Mouse (Mus musculus) midbrain, embryonic 15.5 days (tissue): ENCODE data around the gene Map3k5. TPM values are rescaled to one million over a fixed set of nuclear protein-coding genes. Genes with fewer than 3 reads are reported as not detected.

Experiments
- ATAC-seq: fragments of 200-750 bp; cut with Nextera tagmentation; replicated peaks from 2 replicates; pipeline ENCODE4 v1.8.0; 2017; ENCODE audit warnings: moderate TSS enrichment
- H3K27ac ChIP-seq: fragments of 300-500 bp; sonication (generic); 2 replicates; pipeline ENCODE4 v1.5.1; 2015; ENCODE audit warnings: mild to moderate bottlenecking, inconsistent platforms
- H3K27me3 ChIP-seq: fragments of 300-500 bp; sonication (generic); replicated peaks from 2 replicates; pipeline ENCODE4 v1.6.1; 2015; ENCODE audit warnings: inconsistent platforms
- H3K36me3 ChIP-seq: fragments of 300-500 bp; sonication (generic); replicated peaks from 2 replicates; pipeline ENCODE4 v1.6.1; 2015; ENCODE audit warnings: inconsistent platforms
- H3K4me1 ChIP-seq: fragments of 300-500 bp; sonication (generic); 2 replicates; pipeline ENCODE4 v1.6.1; 2015; ENCODE audit warnings: inconsistent platforms
- H3K4me2 ChIP-seq: fragments of 300-500 bp; sonication (generic); 2 replicates; pipeline ENCODE4 v1.6.1; 2015; ENCODE audit warnings: inconsistent platforms, mild to moderate bottlenecking, moderate library complexity
- H3K4me3 ChIP-seq: fragments of 300-500 bp; sonication (generic); 2 replicates; pipeline ENCODE4 v1.5.1; 2015; ENCODE audit warnings: mild to moderate bottlenecking, inconsistent platforms
- H3K9ac ChIP-seq: fragments of 300-500 bp; sonication (generic); 2 replicates; pipeline ENCODE4 v1.6.1; 2015; ENCODE audit warnings: mild to moderate bottlenecking, inconsistent platforms
- H3K9me3 ChIP-seq: fragments of 300-500 bp; sonication (generic); 2 replicates; pipeline ENCODE4 v1.6.1; 2016; ENCODE audit warnings: inconsistent platforms
- WGBS: fragments of 180-500 bp; shearing (Covaris S2); methylation state at CpG from one replicate; pipeline ENCODE4 v1.1.7; 2015; ENCODE audit warnings: mixed read lengths; 5-methylcytosine and 5-hydroxymethylcytosine counted together
- polyA plus RNA-seq: library from polyadenylated mRNA; unstranded; fragments of >200 nt; fragmentation: Nextera tagmentation; extraction: Ambion mirVana; gene quantifications from 2 replicates; pipeline ENCODE4 v1.2.1, GENCODE M21; 2015

Map3k5 gene
- polyA plus RNA-seq, 1 experiment from 2014 or later = 1.3 TPM

GRCm38 (mm10) chr10:20166797-20167196 lies 232.5 kb downstream of the Map3k5 start:
- ATAC-seq = no peak
- no peak overlapping the region for H3K27ac ChIP-seq
- no peaks in the 10 kb centered on the region for H3K27me3 ChIP-seq
- no peak overlapping the region for H3K4me2 ChIP-seq
- peaks cover 20% of the 10 kb centered on the region for H3K4me1 ChIP-seq
- H3K4me3 ChIP-seq = no peak overlapping the region
- WGBS = 84% methylated on average over 11 of the region's 11 CpGs
- H3K36me3 ChIP-seq = no peaks in the 10 kb centered on the region
- no peak overlapping the region for H3K9ac ChIP-seq
- H3K9me3 ChIP-seq = no peaks in the 10 kb centered on the region

DNA sequence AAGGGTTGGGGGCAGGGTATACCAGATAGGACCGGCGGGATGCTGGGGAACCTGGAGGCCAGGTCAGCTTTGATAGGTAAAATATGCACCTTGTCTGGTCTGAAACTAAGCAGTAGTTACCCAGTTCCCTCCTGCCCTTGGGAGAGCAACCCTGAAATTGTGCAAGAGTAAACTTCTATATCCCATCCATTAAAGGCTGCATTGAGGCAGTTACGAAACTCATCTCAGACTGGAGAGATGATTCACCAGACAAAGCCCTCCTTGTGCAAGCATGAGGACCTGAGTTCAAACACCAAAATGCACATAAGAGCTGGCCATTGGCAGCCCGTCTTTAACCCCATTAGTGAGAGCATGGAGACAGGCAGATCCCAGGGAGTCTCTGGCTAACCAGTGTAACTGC lies 233.2 kb downstream of the Map3k5 start:
- Histone ChIP-seq H3K9me3 (no peaks in the 10 kb centered on the region), H3K27ac (no peak overlapping the region), H3K4me1 (peaks cover 23% of the 10 kb centered on the region), H3K9ac (no peak overlapping the region), H3K4me2 (no peak overlapping the region), H3K4me3 (no peak overlapping the region), H3K27me3 (0 out of 2 replicates have a peak, but pooled peaks cover under 1% of the 10 kb centered on the region), H3K36me3 (no peaks in the 10 kb centered on the region)
- no peak for ATAC-seq
- 87% methylated on average over 4 of the region's 4 CpGs for WGBS

- Histone ChIP-seq H3K36me3 (no peaks in the 10 kb centered on the region), H3K9ac (no peak overlapping the region), H3K9me3 (no peaks in the 10 kb centered on the region), H3K27me3 (peaks cover 4% of the 10 kb centered on the region; the same call in 1 of the 2 replicates), H3K4me3 (no peak overlapping the region), H3K4me1 (peaks cover 23% of the 10 kb centered on the region), H3K4me2 (no peak overlapping the region), H3K27ac (no peak overlapping the region)
- 83% methylated on average over 3 of the region's 3 CpGs for WGBS
- no peak for ATAC-seq
Measured at GRCm38 (mm10) chr10:20169182-20169674, 235.0 kb downstream of the Map3k5 start.

GRCm38 (mm10) chr10:20169927-20170604 lies 235.8 kb downstream of the Map3k5 start:
- ATAC-seq = no peak
- 18% methylated on average over 19 of the region's 19 CpGs for WGBS
- Histone ChIP-seq H3K4me2 (peak overlapping the region; percentile 59), H3K4me1 (peaks cover 23% of the 10 kb centered on the region), H3K36me3 (no peaks in the 10 kb centered on the region), H3K9ac (no peak overlapping the region), H3K4me3 (peak overlapping the region; percentile 33), H3K9me3 (no peaks in the 10 kb centered on the region), H3K27me3 (peaks cover 4% of the 10 kb centered on the region; the same call in 1 of the 2 replicates), H3K27ac (peak overlapping the region; percentile 66)

GRCm38 (mm10) chr10:20170605-20171088 lies 236.4 kb downstream of the Map3k5 start:
- peak overlapping the region; percentile 33 for H3K4me3 ChIP-seq
- peaks cover 4% of the 10 kb centered on the region; the same call in 1 of the 2 replicates for H3K27me3 ChIP-seq
- no peaks in the 10 kb centered on the region for H3K9me3 ChIP-seq
- peak overlapping the region; percentile 59 for H3K4me2 ChIP-seq
- 12% methylated on average over 11 of the region's 11 CpGs for WGBS
- peak overlapping the region; percentile 27 for H3K9ac ChIP-seq
- H3K27ac ChIP-seq = peak overlapping the region; percentile 66
- no peaks in the 10 kb centered on the region for H3K36me3 ChIP-seq
- ATAC-seq = peak; percentile 96
- peaks cover 23% of the 10 kb centered on the region for H3K4me1 ChIP-seq

- 50% methylated on average over 12 of the region's 12 CpGs for WGBS
- no peaks in the 10 kb centered on the region for H3K36me3 ChIP-seq
- peaks cover 4% of the 10 kb centered on the region; the same call in 1 of the 2 replicates for H3K27me3 ChIP-seq
- H3K27ac ChIP-seq = peak overlapping the region; percentile 66
- no peaks in the 10 kb centered on the region for H3K9me3 ChIP-seq
- H3K9ac ChIP-seq = peak overlapping the region; percentile 27; the same call in 1 of the 2 replicates
- ATAC-seq = peak; percentile 53
- peaks cover 23% of the 10 kb centered on the region for H3K4me1 ChIP-seq
- H3K4me3 ChIP-seq = peak overlapping the region; percentile 33
- peak overlapping the region; percentile 59 for H3K4me2 ChIP-seq
Measured at GRCm38 (mm10) chr10:20171209-20171608, 236.9 kb downstream of the Map3k5 start.

- H3K9me3 ChIP-seq = no peaks in the 10 kb centered on the region
- H3K4me1 ChIP-seq = peaks cover 23% of the 10 kb centered on the region
- no peak overlapping the region for H3K9ac ChIP-seq
- H3K4me2 ChIP-seq = peak overlapping the region; percentile 59
- H3K36me3 ChIP-seq = no peaks in the 10 kb centered on the region
- 49% methylated on average over 4 of the region's 4 CpGs for WGBS
- H3K27ac ChIP-seq = no peak overlapping the region
- H3K27me3 ChIP-seq = peaks cover 4% of the 10 kb centered on the region; the same call in 1 of the 2 replicates
- H3K4me3 ChIP-seq = 0 out of 2 replicates have a peak overlapping the region, but pooled peaks have one; percentile 33
- no peak for ATAC-seq
Measured at GRCm38 (mm10) chr10:20171756-20172155, 237.5 kb downstream of the Map3k5 start.

DNA sequence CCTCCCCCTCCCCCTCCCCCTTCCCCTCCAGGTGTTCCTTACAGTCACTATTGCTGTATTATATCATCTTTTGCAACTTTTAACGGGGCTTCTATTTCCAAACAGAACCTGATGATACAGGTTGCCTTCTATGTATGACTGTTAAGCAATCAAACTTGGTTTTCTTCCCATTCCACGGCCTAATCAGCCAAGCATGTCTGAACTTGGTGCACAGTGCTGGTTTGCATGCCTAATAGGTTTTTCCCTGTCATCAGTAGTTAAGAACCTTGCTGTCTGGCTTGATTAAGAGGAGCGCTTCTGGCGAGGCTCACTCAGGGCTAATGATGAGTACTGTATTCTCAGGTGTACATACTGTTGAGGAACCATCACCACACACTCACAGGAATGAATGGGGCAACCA lies 239.5 kb downstream of the Map3k5 start:
- no peak overlapping the region for H3K4me2 ChIP-seq
- H3K27ac ChIP-seq = no peak overlapping the region
- H3K4me3 ChIP-seq = no peak overlapping the region
- peaks cover 4% of the 10 kb centered on the region; the same call in 1 of the 2 replicates for H3K27me3 ChIP-seq
- 82% methylated on average over 4 of the region's 4 CpGs for whole genome bisulfite sequencing
- no peaks in the 10 kb centered on the region for H3K9me3 ChIP-seq
- no peak overlapping the region for H3K9ac ChIP-seq
- ATAC-seq = no peak
- no peaks in the 10 kb centered on the region for H3K36me3 ChIP-seq
- peaks cover 23% of the 10 kb centered on the region for H3K4me1 ChIP-seq

DNA sequence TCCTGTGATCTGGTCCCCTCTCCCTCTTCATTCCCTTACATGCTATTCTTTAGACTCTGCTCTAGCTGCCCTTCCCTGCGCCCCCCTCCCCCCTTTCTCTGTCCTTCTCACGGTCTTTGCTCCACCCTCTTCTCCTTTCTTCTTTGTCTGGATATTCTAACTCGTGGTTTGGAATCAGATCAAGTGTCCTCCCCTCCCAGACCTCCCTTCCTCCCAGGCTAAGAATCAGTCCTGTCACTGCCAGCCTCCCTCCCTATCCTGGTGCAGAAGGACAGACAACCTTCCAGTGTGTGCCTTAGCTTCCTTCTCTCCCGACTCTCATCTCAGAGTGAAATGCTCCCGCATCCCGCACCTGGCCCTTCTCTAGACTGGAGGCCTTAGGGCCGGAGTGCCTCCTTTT lies 241.8 kb downstream of the Map3k5 start:
- Histone ChIP-seq H3K27ac (no peak overlapping the region), H3K9ac (no peak overlapping the region), H3K36me3 (no peaks in the 10 kb centered on the region), H3K9me3 (no peaks in the 10 kb centered on the region), H3K27me3 (peaks cover 4% of the 10 kb centered on the region; the same call in 1 of the 2 replicates), H3K4me2 (no peak overlapping the region), H3K4me3 (no peak overlapping the region), H3K4me1 (peaks cover 11% of the 10 kb centered on the region)
- 65% methylated on average over 7 of the region's 7 CpGs for WGBS
- ATAC-seq = no peak

DNA sequence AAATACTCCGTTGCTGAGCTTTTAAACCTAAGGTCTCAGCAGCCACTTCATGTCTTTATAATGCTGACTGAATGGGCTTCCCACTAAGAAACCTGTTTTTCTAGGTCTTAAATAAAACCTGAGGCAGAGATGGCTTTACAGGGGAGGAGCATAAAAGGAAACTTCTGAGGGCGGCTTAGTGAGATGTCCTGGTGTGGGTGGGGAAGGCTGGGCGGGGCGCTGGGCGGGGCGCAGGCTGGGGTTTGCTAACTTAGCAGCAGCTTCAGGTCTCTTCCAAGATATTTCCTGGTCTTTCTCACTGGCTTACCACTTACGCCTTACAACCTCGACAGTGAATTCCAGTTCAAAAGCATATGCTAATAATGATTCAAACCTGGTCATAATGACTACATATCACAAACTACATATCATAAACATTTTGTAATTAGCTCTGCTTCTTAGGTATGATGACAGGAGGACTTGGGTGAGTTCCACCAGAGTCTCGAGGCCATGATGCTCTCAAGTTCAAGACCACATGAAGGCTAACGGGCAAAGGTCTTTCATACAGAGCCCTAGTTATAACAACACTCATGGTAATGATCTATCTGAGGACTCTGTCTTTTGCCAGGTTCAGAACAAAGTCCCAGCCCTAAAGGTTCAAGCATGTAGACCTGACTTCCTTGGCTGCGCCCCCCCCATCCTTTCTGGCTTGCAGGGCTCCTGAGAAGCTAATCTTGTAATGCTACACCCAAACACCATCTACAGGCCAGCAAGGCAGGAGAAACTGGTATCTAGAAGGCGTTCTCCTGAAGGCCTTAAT lies 244.7 kb downstream of the Map3k5 start:
- no peaks in the 10 kb centered on the region for H3K9me3 ChIP-seq
- no peaks in the 10 kb centered on the region for H3K27me3 ChIP-seq
- H3K36me3 ChIP-seq = no peaks in the 10 kb centered on the region
- no peak overlapping the region for H3K9ac ChIP-seq
- H3K27ac ChIP-seq = no peak overlapping the region
- no peak overlapping the region for H3K4me3 ChIP-seq
- WGBS = 47% methylated on average over 12 of the region's 12 CpGs
- ATAC-seq = no peak
- H3K4me1 ChIP-seq = peaks cover 5% of the 10 kb centered on the region
- no peak overlapping the region for H3K4me2 ChIP-seq

DNA sequence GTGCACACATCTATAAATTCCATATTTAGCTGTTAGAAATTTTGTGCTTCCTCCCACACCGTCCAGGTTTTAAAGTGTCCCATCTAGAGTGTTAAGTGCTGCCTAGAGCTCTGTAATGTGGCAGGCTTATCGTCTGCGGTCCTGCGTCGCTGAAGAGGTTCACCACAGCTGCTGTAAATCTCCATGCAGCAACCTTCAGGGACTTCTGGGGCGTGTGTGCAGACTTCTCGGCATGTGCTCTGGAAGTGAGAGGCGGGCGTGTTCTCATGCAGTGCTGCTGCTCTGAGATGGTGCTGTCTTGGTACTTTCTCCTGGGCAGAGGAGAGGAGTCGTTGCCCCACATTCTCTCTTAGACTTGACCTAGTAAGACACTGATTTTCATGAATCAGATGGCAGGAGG lies 246.9 kb downstream of the Map3k5 start:
- 55% methylated on average over 10 of the region's 10 CpGs for WGBS
- H3K27me3 ChIP-seq = no peaks in the 10 kb centered on the region
- H3K27ac ChIP-seq = no peak overlapping the region
- H3K4me3 ChIP-seq = no peak overlapping the region
- ATAC-seq = no peak; the same call in 1 of the 2 replicates
- H3K9ac ChIP-seq = no peak overlapping the region
- H3K9me3 ChIP-seq = no peaks in the 10 kb centered on the region
- peaks cover 5% of the 10 kb centered on the region for H3K4me1 ChIP-seq
- no peaks in the 10 kb centered on the region for H3K36me3 ChIP-seq
- H3K4me2 ChIP-seq = no peak overlapping the region
